Mouse (Mus musculus) hindbrain, postnatal 0 days (tissue): Measurements from ENCODE around the gene Tgfa. TPM values are rescaled to one million over a fixed set of nuclear protein-coding genes. Genes with fewer than 3 reads are reported as not detected.

Experiments
- ATAC-seq: fragments of 200-750 bp; cut with Nextera tagmentation; 2 replicates; pipeline ENCODE4 v1.8.0; 2017; ENCODE audit warnings: mild to moderate bottlenecking, moderate TSS enrichment, moderate library complexity
- DNase-seq: peaks from one replicate; pipeline ENCODE4 v3.0.0-alpha.2; 2015; ENCODE audit warnings: low spot score
- H3K27ac ChIP-seq: fragments of 300-500 bp; sonication (generic); 2 replicates; pipeline ENCODE4 v1.5.1; 2014; ENCODE audit warnings: mild to moderate bottlenecking
- H3K27me3 ChIP-seq: fragments of 300-500 bp; sonication (generic); 2 replicates; pipeline ENCODE4 v1.6.1; 2014; ENCODE audit warnings: low read length, mixed read lengths; ENCODE audit not compliant: insufficient read depth
- H3K36me3 ChIP-seq: fragments of 300-500 bp; sonication (generic); 2 replicates; pipeline ENCODE4 v1.6.1; 2014; ENCODE audit warnings: low read length, mixed read lengths; ENCODE audit not compliant: insufficient read depth
- H3K4me1 ChIP-seq: fragments of 300-500 bp; sonication (generic); 2 replicates; pipeline ENCODE4 v1.6.1; 2014; ENCODE audit warnings: antibody characterized with exemption, low read length, mixed read lengths; ENCODE audit not compliant: insufficient read depth
- H3K4me2 ChIP-seq: fragments of 300-500 bp; sonication (generic); 2 replicates; pipeline ENCODE4 v1.6.1; 2014; ENCODE audit warnings: low read depth, mild to moderate bottlenecking, low read length, moderate library complexity, mixed read lengths
- H3K4me3 ChIP-seq: fragments of 300-500 bp; sonication (generic); 2 replicates; pipeline ENCODE4 v1.5.1; 2014; ENCODE audit warnings: low read length
- H3K9ac ChIP-seq: fragments of 300-500 bp; sonication (generic); replicated peaks from 2 replicates; pipeline ENCODE4 v1.6.1; 2014; ENCODE audit warnings: mild to moderate bottlenecking, low read length, moderate library complexity, mixed read lengths
- H3K9me3 ChIP-seq: fragments of 300-500 bp; sonication (generic); 2 replicates; pipeline ENCODE4 v1.6.1; 2016; ENCODE audit warnings: low read length, mixed read lengths
- CTCF ChIP-seq: IDR thresholded peaks from 2 replicates; pipeline ENCODE4 v1.5.1; 2016; ENCODE audit warnings: antibody characterized with exemption, control low read depth, low read depth
- WGBS: fragments of 180-500 bp; shearing (Covaris S2); extraction: QIAGEN DNeasy Blood & Tissue Kit; methylation state at CpG from one replicate; pipeline ENCODE4 v1.1.7; 2014; 5-methylcytosine and 5-hydroxymethylcytosine counted together
- polyA plus RNA-seq: library from polyadenylated mRNA; unstranded; fragments of >200 nt; fragmentation: Nextera tagmentation; extraction: Ambion mirVana; gene quantifications from 2 replicates; pipeline ENCODE4 v1.2.1, GENCODE M21; 2015
- total RNA-seq: library from RNA; depleted of rRNA; stranded (reverse); fragments of >200 nt; gene quantifications from 2 replicates; pipeline ENCODE4 v1.2.3, GENCODE M21; 2014

Tgfa gene
- total and polyA plus RNA-seq, 2 experiments from 2014 or later = 14.2 to 40.5 TPM

GRCm38 (mm10) chr6:86210619-86211018 is 15.6 kb downstream of the Tgfa start:
- TF ChIP-seq CTCF = no peak
- Histone ChIP-seq H3K4me3 (no peak overlapping the region), H3K9me3 (no peaks in the 10 kb centered on the region), H3K4me2 (no peak overlapping the region), H3K4me1 (no peaks in the 10 kb centered on the region), H3K9ac (no peak overlapping the region), H3K27me3 (no peaks in the 10 kb centered on the region), H3K27ac (no peak overlapping the region), H3K36me3 (no peaks in the 10 kb centered on the region)
- ATAC-seq = no peak
- no peak for DNase-seq
- WGBS = 61% methylated on average over 3 of the region's 3 CpGs

- Histone ChIP-seq H3K9me3 (no peaks in the 10 kb centered on the region), H3K9ac (no peak overlapping the region), H3K27ac (no peak overlapping the region), H3K36me3 (no peaks in the 10 kb centered on the region), H3K4me3 (no peak overlapping the region), H3K27me3 (no peaks in the 10 kb centered on the region), H3K4me2 (no peak overlapping the region), H3K4me1 (no peaks in the 10 kb centered on the region)
- WGBS = 41% methylated on average over 12 of the region's 12 CpGs
- no peak for DNase-seq
- TF ChIP-seq CTCF = no peak
- ATAC-seq = peak; percentile 51; the same call in 1 of the 2 replicates
These were observed 16.2 kb downstream of the Tgfa start for GRCm38 (mm10) chr6:86211081-86211763.

GRCm38 (mm10) chr6:86212871-86213640 is 18.0 kb downstream of the Tgfa start:
- Histone ChIP-seq H3K4me3 (no peak overlapping the region), H3K27me3 (no peaks in the 10 kb centered on the region), H3K9ac (no peak overlapping the region), H3K27ac (no peak overlapping the region), H3K9me3 (no peaks in the 10 kb centered on the region), H3K4me1 (no peaks in the 10 kb centered on the region), H3K36me3 (no peaks in the 10 kb centered on the region), H3K4me2 (no peak overlapping the region)
- 86% methylated on average over 3 of the region's 3 CpGs for WGBS
- ATAC-seq = no peak
- DNase-seq = no peak
- no peak for TF ChIP-seq CTCF

DNA sequence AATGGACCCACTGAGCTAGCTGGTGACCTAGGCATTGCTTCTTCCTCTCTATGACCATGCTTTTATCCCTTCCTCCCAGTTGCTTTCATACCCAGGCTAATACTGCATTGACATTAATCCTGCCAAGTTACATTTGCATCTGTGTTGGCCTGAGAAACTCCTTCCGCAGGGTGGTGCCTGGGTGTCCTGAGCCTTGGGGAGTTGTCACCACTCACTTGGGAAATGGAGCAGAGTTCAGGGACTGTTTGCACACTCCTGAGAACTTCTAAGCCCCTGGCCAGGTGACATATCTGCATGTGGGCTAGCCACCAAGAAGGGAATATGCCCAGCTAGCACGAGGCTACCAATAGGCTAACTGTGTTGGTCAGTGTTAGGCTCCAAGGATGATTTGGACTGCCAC is 23.0 kb downstream of the Tgfa start:
- Histone ChIP-seq H3K9me3 (no peaks in the 10 kb centered on the region), H3K4me1 (no peaks in the 10 kb centered on the region), H3K4me2 (no peak overlapping the region), H3K9ac (no peak overlapping the region), H3K27me3 (no peaks in the 10 kb centered on the region), H3K4me3 (no peak overlapping the region), H3K27ac (no peak overlapping the region), H3K36me3 (no peaks in the 10 kb centered on the region)
- 85% methylated on average over 2 of the region's 2 CpGs for WGBS
- ATAC-seq = no peak
- no peak for DNase-seq
- TF ChIP-seq CTCF = no peak

GRCm38 (mm10) chr6:86218739-86219138 is 23.7 kb downstream of the Tgfa start:
- no peaks in the 10 kb centered on the region for H3K27me3 ChIP-seq
- H3K27ac ChIP-seq = no peak overlapping the region
- DNase-seq (no peak), ATAC-seq (no peak)
- H3K4me2 ChIP-seq = no peak overlapping the region
- no peak overlapping the region for H3K4me3 ChIP-seq
- H3K9me3 ChIP-seq = no peaks in the 10 kb centered on the region
- H3K4me1 ChIP-seq = no peaks in the 10 kb centered on the region
- 84% methylated on average over 4 of the region's 4 CpGs for WGBS
- TF ChIP-seq CTCF = no peak
- no peak overlapping the region for H3K9ac ChIP-seq
- H3K36me3 ChIP-seq = no peaks in the 10 kb centered on the region

DNA sequence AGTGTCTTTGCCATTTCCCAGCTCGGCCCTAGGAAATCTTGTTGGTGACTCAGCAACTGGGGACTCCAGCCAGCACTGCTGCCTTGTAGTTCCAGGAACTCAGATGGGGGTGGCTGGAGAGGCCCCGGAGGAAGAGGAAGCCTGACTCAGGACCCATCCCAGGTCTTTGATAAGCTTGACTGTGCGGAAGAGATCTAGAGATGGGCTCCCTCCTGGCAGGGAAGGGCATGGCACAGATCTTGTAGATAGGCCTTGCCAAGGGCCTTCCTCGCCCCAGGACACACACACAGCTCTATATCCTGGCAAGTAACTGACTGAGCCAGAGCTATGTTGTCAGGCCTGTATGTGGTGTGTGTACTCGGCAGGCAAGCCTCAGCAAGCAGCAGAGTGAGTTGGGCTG is 24.5 kb downstream of the Tgfa start:
- no peak for TF ChIP-seq CTCF
- DNase-seq (no peak), ATAC-seq (no peak)
- Histone ChIP-seq H3K4me3 (no peak overlapping the region), H3K27ac (no peak overlapping the region), H3K27me3 (no peaks in the 10 kb centered on the region), H3K4me2 (no peak overlapping the region), H3K4me1 (no peaks in the 10 kb centered on the region), H3K9me3 (no peaks in the 10 kb centered on the region), H3K9ac (no peak overlapping the region), H3K36me3 (no peaks in the 10 kb centered on the region)
- WGBS = 74% methylated on average over 5 of the region's 5 CpGs

DNA sequence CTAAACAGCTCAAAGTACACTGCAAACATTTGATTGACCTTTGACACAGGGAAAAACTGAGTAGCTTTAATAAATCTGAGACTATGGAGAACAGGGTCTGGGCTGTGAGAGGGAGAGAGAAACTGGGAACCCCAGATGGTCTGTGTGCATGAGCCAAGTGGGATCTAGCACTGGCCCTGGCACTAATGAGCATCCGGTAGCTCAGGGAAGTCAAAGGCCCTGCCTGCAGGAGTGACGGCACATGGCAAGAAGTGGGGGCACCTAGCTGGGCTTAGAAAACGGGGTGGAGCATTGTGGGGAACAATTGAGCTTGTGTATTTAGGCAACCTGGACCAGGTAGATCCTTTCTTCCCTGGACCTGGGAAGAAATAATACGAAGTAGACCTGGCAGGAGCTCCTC is 25.1 kb downstream of the Tgfa start:
- 78% methylated on average over 4 of the region's 4 CpGs for WGBS
- ATAC-seq (no peak), DNase-seq (no peak)
- Histone ChIP-seq H3K4me1 (no peaks in the 10 kb centered on the region), H3K4me2 (no peak overlapping the region), H3K27me3 (no peaks in the 10 kb centered on the region), H3K36me3 (no peaks in the 10 kb centered on the region), H3K27ac (no peak overlapping the region), H3K9me3 (no peaks in the 10 kb centered on the region), H3K4me3 (no peak overlapping the region), H3K9ac (no peak overlapping the region)
- TF ChIP-seq CTCF = no peak
